Mouse (Mus musculus): ENCODE results near the gene Btn1a1. TPM values are rescaled to one million over a fixed set of nuclear protein-coding genes. Genes with fewer than 3 reads are reported as not detected.
A peak's percentile ranks its signal among the peaks of the same experiment; 100 is the strongest.

Btn1a1 gene
- total RNA-seq (2021): not detected

- no peak for DNase-seq
- intact Hi-C loops (cut with DNase I): loop anchor here (2.0 kb wide), 2 partner anchors 39 to 51 kb away; no protein-coding TSS in a partner anchor
Observed at GRCm38 (mm10) chr13:23465600-23466109, at the start of gene Btn1a1. Btn1a1 (minus strand) TSS chr13:23465901.

GRCm38 (mm10) chr13:23515281-23515680, 49.6 kb upstream of the Btn1a1 start:
- DNase-seq: no peak
- intact Hi-C loops (cut with DNase I): loop anchor here (5.0 to 10.0 kb wide), 2 partner anchors 148 to 1570 kb away; partner anchors contain the start of genes Zfp184 and Zfp322a

DNA sequence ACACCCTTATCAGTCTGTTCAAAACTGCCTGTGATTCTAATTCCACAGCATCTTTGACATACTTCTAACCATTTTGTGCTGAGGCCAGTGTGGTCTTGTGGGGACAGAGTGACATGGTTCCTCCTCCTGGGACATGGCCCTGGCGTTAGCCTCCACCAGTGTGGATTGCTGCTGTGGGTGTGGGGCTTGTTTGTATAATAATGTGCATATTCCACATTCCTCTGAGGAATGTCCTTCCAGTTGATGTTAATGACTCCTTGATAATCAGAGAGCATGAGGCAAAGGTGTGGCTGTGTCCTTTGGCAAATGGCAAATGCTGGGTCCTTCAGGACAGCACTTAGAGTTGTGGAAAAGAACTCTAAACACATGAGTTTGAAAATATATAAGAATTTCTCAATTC, 47.8 kb upstream of the Btn1a1 start:
- DNase-seq: no peak
- intact Hi-C loops (cut with DNase I): loop anchor here (10.0 kb wide), 1 partner anchor 1569 kb away; the partner anchor contains the start of gene Zfp184

DNA sequence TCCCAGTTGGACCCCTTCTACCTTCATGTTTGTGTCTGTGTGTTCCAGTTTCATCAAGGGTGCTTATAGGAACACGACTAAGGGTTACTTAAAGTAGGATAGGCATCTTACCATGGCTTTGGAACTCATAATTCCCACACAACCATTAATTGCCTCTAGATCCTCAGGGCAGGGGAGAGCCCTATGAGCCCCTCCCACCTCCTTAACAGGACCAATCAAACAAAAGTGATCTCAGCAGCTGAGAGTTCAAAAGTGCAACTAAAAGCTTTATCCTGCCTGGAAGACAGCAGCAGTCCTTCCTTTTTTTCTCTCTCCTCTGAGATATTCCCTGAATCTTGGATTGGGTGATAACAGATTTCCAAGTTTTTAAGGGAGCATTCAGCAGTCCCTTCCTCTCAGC, 44.4 kb upstream of the Btn1a1 start:
- intact Hi-C loops (cut with DNase I): loop anchor here (10.0 kb wide), 1 partner anchor 1565 kb away; the partner anchor contains the start of gene Zfp184

GRCm38 (mm10) chr13:23506819-23507515, 41.3 kb upstream of the Btn1a1 start:
- intact Hi-C loops (cut with DNase I): no loop called here

More for the DNA sequence above, 44.4 kb upstream of the Btn1a1 start:
- DNase-seq: no peak

GRCm38 (mm10) chr13:23506351-23506750, 40.6 kb upstream of the Btn1a1 start:
- intact Hi-C loops (cut with DNase I): no loop called here

More at GRCm38 (mm10) chr13:23506819-23507515, 41.3 kb upstream of the Btn1a1 start:
- no peak for DNase-seq

GRCm38 (mm10) chr13:23505662-23506345, 40.1 kb upstream of the Btn1a1 start:
- no peak for DNase-seq
- intact Hi-C loops (cut with DNase I): loop anchor here (2.0 kb wide), 1 partner anchor 39 kb away; no protein-coding TSS in a partner anchor

More at GRCm38 (mm10) chr13:23506351-23506750, 40.6 kb upstream of the Btn1a1 start:
- peak in 1 of 2 experiments; percentile 51 for DNase-seq

DNA sequence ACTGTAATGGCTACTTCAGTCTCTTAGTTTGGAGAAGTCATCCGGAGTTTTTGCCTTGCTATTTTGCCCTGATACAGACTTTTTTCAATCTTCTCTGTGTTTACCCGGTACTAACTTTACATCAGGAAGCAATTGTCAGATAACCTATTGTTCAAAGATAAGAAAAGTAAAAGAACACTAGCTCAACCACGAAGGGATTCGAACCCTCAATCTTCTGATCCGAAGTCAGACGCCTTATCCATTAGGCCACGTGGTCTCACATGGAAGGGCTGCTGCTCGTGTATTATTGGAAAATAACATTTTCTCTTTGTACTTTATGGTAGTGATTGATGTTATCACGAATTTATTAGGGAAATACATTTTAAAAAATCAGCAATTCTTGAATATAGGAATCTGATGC, 38.1 kb upstream of the Btn1a1 start:
- peak; percentile 31 to 53 for DNase-seq
- intact Hi-C loops (cut with DNase I): loop anchor here (2.0 kb wide), 1 partner anchor 37 kb away; no protein-coding TSS in a partner anchor

DNA sequence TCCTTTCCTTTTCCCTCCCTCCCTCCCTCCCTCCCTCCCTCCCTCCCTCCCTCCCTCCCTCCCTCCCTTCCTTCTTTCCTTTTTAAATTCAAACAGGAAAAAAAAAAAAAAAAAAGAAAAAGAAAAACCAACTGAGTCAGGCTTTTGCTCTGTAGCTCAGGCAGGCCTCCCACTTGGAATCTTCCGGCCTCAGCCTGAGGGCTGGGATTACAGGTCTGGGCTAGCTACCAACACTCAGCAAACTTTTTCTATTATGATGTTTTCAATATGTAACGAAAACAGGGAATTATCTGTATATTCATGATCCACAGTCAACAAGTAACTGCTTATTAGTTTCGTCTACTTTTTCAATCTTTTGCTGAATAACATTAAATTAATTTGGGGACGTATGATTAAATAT, 37.2 kb upstream of the Btn1a1 start:
- intact Hi-C loops (cut with DNase I): no loop called here
- no peak for DNase-seq

GRCm38 (mm10) chr13:23502031-23502567, 36.4 kb upstream of the Btn1a1 start:
- intact Hi-C loops (cut with DNase I): no loop called here
- DNase-seq: no peak

- DNase-seq: no peak
- intact Hi-C loops (cut with DNase I): no loop called here
Observed at GRCm38 (mm10) chr13:23501511-23501910, 35.8 kb upstream of the Btn1a1 start.

- DNase-seq: peak; percentile 50 to 58
- intact Hi-C loops (cut with DNase I): no loop called here
Observed at GRCm38 (mm10) chr13:23500424-23501200, 34.9 kb upstream of the Btn1a1 start.

DNA sequence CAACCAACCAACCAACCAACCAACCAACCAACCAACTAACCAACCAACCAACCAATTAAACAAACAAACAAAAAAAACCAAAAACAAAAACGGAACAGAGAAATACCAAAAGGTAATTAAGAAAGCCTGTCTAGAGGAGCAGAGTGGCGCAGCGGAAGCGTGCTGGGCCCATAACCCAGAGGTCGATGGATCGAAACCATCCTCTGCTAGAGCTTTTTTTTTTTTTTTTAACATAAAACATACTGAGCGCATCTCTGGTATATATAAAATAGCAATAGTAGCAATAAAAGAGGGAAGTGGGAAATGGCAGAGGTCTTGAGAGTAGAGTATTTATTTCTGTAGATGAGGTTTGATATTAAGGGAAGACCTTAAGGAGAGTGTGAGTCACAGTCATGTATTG, 34.2 kb upstream of the Btn1a1 start:
- intact Hi-C loops (cut with DNase I): no loop called here
- no peak for DNase-seq

DNA sequence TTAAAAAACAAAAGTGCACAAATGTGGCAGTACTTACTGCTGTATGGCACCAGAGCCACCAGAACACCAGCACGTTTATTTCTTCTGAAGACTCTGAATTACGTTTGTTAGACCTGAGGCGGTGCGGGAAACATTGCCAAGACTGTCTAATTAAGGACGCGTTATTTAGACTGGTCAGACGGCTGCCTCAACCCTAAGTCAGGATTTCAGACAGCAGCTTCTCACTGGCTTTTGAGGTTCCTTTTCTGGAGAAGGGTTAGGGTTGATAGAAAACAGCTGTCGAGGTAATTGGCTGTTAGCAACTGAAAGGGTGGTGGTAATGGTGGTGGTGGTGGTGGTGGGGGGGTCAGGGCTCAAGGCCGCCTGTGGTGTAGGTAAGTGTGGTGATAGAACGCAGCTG, 33.0 kb upstream of the Btn1a1 start:
- intact Hi-C loops (cut with DNase I): no loop called here
- DNase-seq: no peak

DNA sequence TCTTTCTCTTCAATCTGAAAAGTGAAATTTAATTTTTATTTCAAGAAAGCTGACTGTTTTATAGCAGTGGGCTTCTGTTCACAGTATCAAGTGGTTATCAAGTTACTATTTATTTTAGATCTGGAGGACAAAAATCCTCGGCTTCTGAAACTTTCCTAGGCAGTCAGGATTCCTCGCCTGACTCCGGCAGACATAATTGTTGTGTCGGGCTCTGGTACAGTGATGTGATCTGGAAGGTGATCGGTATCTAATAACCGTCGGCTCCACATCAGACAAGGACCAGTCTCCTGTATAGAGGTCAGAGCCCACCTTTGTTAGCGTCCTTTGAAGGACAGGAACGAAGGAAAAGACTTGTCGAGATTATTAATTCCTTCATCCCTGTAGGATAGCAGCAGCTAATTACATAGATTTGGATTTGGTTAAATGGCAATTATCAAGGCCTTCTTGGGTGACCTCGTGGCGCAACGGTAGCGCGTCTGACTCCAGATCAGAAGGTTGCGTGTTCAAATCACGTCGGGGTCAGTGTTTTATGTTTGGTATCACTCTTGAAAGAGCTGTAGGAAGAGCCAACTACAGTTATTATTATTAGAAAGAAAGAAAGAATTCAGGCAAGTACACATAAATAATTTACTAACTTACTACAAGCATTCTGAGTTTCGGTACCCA, 32.1 kb upstream of the Btn1a1 start:
- intact Hi-C loops (cut with DNase I): no loop called here
- DNase-seq: peak in 1 of 2 experiments; percentile 9

GRCm38 (mm10) chr13:23495526-23495925, 29.8 kb upstream of the Btn1a1 start:
- intact Hi-C loops (cut with DNase I): no loop called here
- no peak for DNase-seq

- intact Hi-C loops (cut with DNase I): no loop called here
- DNase-seq: no peak
Observed at GRCm38 (mm10) chr13:23491990-23492389, 26.3 kb upstream of the Btn1a1 start.

DNA sequence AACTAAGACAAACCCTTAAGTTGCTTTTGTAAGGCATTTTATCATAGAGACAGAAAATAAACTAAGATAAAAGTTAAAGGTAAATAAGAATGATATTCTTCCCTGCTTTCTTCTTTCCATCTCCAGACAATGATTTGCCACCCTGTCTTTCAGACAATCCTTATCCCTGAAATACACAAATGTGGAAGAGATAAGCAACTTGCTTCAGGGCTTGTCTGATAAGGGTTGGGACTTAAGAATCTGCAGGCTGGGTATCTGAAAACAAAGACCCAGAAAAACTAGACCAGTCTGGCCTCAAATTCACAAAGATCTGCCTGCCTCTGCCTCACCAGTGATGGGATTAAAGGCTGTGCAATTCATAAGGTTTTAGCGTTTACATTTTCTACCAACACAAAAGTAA, 25.6 kb upstream of the Btn1a1 start:
- intact Hi-C loops (cut with DNase I): no loop called here
- no peak for DNase-seq

DNA sequence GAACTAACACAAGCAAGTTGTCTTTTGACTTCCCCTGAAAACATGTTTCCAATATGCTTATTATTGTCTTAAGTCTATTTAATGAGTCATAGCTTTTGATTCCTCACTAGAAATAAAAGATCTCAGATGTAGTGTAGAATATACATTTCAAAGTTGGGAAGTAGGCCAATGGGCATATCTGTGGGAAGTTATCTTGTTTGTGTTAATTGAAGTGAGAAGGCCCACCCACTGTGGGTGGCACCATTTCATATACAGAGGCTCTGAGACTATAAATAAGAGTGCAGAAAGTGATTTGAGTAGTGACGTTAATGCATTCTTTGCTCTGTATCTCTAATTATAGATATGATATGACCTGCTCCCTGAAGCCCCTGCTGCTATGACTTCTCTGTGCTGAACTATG, 25.2 kb upstream of the Btn1a1 start:
- intact Hi-C loops (cut with DNase I): no loop called here
- DNase-seq: no peak
